Mouse (Mus musculus): ENCODE results near the gene Kif22. TPM values are rescaled to one million over a fixed set of nuclear protein-coding genes. Genes with fewer than 3 reads are reported as not detected.

Gene Kif22
- polyA plus RNA-seq, 1 experiment from 2014 or later = 145 TPM

- H3K27ac ChIP-seq (ENCODE audit: low read length) = peak overlapping the region; percentile 99
- H3K4me3 ChIP-seq (ENCODE audit: low read length) = peak overlapping the region; percentile 95
- peak overlapping the region; percentile 87 for H3K4me2 ChIP-seq (replicated peaks; ENCODE audit: low read depth, low read length)
- H3K36me3 ChIP-seq (ENCODE audit: insufficient read depth, low read length) = peaks cover 33% of the 10 kb centered on the region
- 17% methylated on average over 19 of the region's 19 CpGs for WGBS
- no peaks in the 10 kb centered on the region for H3K9me3 ChIP-seq (ENCODE audit: low read length)
- H3K4me1 ChIP-seq (ENCODE audit: insufficient read depth, low read length) = peaks cover 65% of the 10 kb centered on the region
- no peak for ATAC-seq (ENCODE audit: low FRiP score, low TSS enrichment)
- no peaks in the 10 kb centered on the region for H3K27me3 ChIP-seq (ENCODE audit: insufficient read depth, low read length)
- peak overlapping the region; percentile 97 for H3K9ac ChIP-seq (replicated peaks; ENCODE audit: low read length)
Observed at GRCm38 (mm10) chr7:127023896-127024690, 18.2 kb downstream of the Kif22 start.

- H3K4me1 ChIP-seq (ENCODE audit: insufficient read depth, low read length) = peaks cover 71% of the 10 kb centered on the region
- H3K27ac ChIP-seq (ENCODE audit: low read length) = peak overlapping the region; percentile 43; the same call in 1 of the 2 replicates
- no peaks in the 10 kb centered on the region for H3K27me3 ChIP-seq (ENCODE audit: insufficient read depth, low read length)
- 83% methylated on average over 13 of the region's 13 CpGs for WGBS
- no peaks in the 10 kb centered on the region for H3K9me3 ChIP-seq (ENCODE audit: low read length)
- H3K9ac ChIP-seq (replicated peaks; ENCODE audit: low read length) = peak overlapping the region; percentile 97
- H3K4me2 ChIP-seq (replicated peaks; ENCODE audit: low read depth, low read length) = peak overlapping the region; percentile 87
- no peak for ATAC-seq (ENCODE audit: low FRiP score, low TSS enrichment)
- peaks cover 33% of the 10 kb centered on the region for H3K36me3 ChIP-seq (ENCODE audit: insufficient read depth, low read length)
- H3K4me3 ChIP-seq (ENCODE audit: low read length) = peak overlapping the region; percentile 95
Observed at GRCm38 (mm10) chr7:127023272-127023691, 19.0 kb downstream of the Kif22 start.

GRCm38 (mm10) chr7:127022528-127023271, 19.6 kb downstream of the Kif22 start:
- H3K4me1 ChIP-seq (ENCODE audit: insufficient read depth, low read length) = peaks cover 71% of the 10 kb centered on the region
- 81% methylated on average over 7 of the region's 7 CpGs for WGBS
- no peaks in the 10 kb centered on the region for H3K9me3 ChIP-seq (ENCODE audit: low read length)
- H3K4me3 ChIP-seq (ENCODE audit: low read length) = peak overlapping the region; percentile 95; the same call in 1 of the 2 replicates
- no peaks in the 10 kb centered on the region for H3K27me3 ChIP-seq (ENCODE audit: insufficient read depth, low read length)
- ATAC-seq (ENCODE audit: low FRiP score, low TSS enrichment) = no peak
- H3K4me2 ChIP-seq (replicated peaks; ENCODE audit: low read depth, low read length) = peak overlapping the region; percentile 87
- H3K9ac ChIP-seq (replicated peaks; ENCODE audit: low read length) = peak overlapping the region; percentile 97; the same call in 1 of the 2 replicates
- H3K36me3 ChIP-seq (ENCODE audit: insufficient read depth, low read length) = peaks cover 29% of the 10 kb centered on the region
- no peak overlapping the region for H3K27ac ChIP-seq (ENCODE audit: low read length)

GRCm38 (mm10) chr7:127021563-127022527, 20.4 kb downstream of the Kif22 start:
- Histone ChIP-seq H3K4me2 (replicated peaks; ENCODE audit: low read depth, low read length) (peak overlapping the region; percentile 63), H3K27me3 (ENCODE audit: insufficient read depth, low read length) (no peaks in the 10 kb centered on the region), H3K9me3 (ENCODE audit: low read length) (no peaks in the 10 kb centered on the region), H3K9ac (replicated peaks; ENCODE audit: low read length) (peak overlapping the region; percentile 64), H3K4me1 (ENCODE audit: insufficient read depth, low read length) (peaks cover 71% of the 10 kb centered on the region), H3K4me3 (ENCODE audit: low read length) (peak overlapping the region; percentile 48), H3K27ac (ENCODE audit: low read length) (peak overlapping the region; percentile 58), H3K36me3 (ENCODE audit: insufficient read depth, low read length) (peaks cover 29% of the 10 kb centered on the region)
- ATAC-seq (ENCODE audit: low FRiP score, low TSS enrichment) = no peak
- 41% methylated on average over 5 of the region's 5 CpGs for WGBS

- ATAC-seq (ENCODE audit: low FRiP score, low TSS enrichment) = peak; percentile 12; the same call in 1 of the 2 replicates
- Histone ChIP-seq H3K27ac (ENCODE audit: low read length) (peak within 1 kb of the TSS; percentile 58), H3K4me3 (ENCODE audit: low read length) (peak within 1 kb of the TSS; percentile 48), H3K4me1 (ENCODE audit: insufficient read depth, low read length) (peaks cover 72% of the 10 kb centered on the region), H3K27me3 (ENCODE audit: insufficient read depth, low read length) (no peaks in the 10 kb centered on the region), H3K4me2 (replicated peaks; ENCODE audit: low read depth, low read length) (peak within 1 kb of the TSS; percentile 63), H3K9ac (replicated peaks; ENCODE audit: low read length) (peak within 1 kb of the TSS; percentile 64), H3K36me3 (ENCODE audit: insufficient read depth, low read length) (peaks cover 29% of the 10 kb centered on the region), H3K9me3 (ENCODE audit: low read length) (no peaks in the 10 kb centered on the region)
- WGBS = 1% methylated on average over 30 of the region's 37 CpGs
Observed at GRCm38 (mm10) chr7:127020901-127021562, 21.2 kb downstream of the Kif22 start, which contains the start of the genes Gm42742 and Prrt2. Gm42742 (minus strand) TSS chr7:127021097. Prrt2 (minus strand) TSS chr7:127021211.

GRCm38 (mm10) chr7:127020491-127020890, 21.8 kb downstream of the Kif22 start:
- Histone ChIP-seq H3K36me3 (ENCODE audit: insufficient read depth, low read length) (peaks cover 31% of the 10 kb centered on the region), H3K4me3 (ENCODE audit: low read length) (peak overlapping the region; percentile 48), H3K4me1 (ENCODE audit: insufficient read depth, low read length) (peaks cover 77% of the 10 kb centered on the region), H3K4me2 (replicated peaks; ENCODE audit: low read depth, low read length) (peak overlapping the region; percentile 63), H3K9me3 (ENCODE audit: low read length) (no peaks in the 10 kb centered on the region), H3K9ac (replicated peaks; ENCODE audit: low read length) (peak overlapping the region; percentile 64), H3K27ac (ENCODE audit: low read length) (peak overlapping the region; percentile 58), H3K27me3 (ENCODE audit: insufficient read depth, low read length) (no peaks in the 10 kb centered on the region)
- WGBS = 41% methylated on average over 5 of the region's 5 CpGs
- no peak for ATAC-seq (ENCODE audit: low FRiP score, low TSS enrichment)

- Histone ChIP-seq H3K36me3 (ENCODE audit: insufficient read depth, low read length) (peaks cover 35% of the 10 kb centered on the region), H3K9ac (replicated peaks; ENCODE audit: low read length) (peak overlapping the region; percentile 64), H3K4me3 (ENCODE audit: low read length) (peak overlapping the region; percentile 48), H3K4me2 (replicated peaks; ENCODE audit: low read depth, low read length) (peak overlapping the region; percentile 63), H3K9me3 (ENCODE audit: low read length) (no peaks in the 10 kb centered on the region), H3K4me1 (ENCODE audit: insufficient read depth, low read length) (peaks cover 82% of the 10 kb centered on the region), H3K27me3 (ENCODE audit: insufficient read depth, low read length) (no peaks in the 10 kb centered on the region), H3K27ac (ENCODE audit: low read length) (peak overlapping the region; percentile 40)
- ATAC-seq (ENCODE audit: low FRiP score, low TSS enrichment) = no peak
- 58% methylated on average over 3 of the region's 3 CpGs for WGBS
Observed at GRCm38 (mm10) chr7:127020031-127020430, 22.2 kb downstream of the Kif22 start.

- no peaks in the 10 kb centered on the region for H3K9me3 ChIP-seq (ENCODE audit: low read length)
- H3K36me3 ChIP-seq (ENCODE audit: insufficient read depth, low read length) = peaks cover 32% of the 10 kb centered on the region
- 75% methylated on average over 14 of the region's 14 CpGs for WGBS
- H3K9ac ChIP-seq (replicated peaks; ENCODE audit: low read length) = peak overlapping the region; percentile 64
- peak overlapping the region; percentile 63 for H3K4me2 ChIP-seq (replicated peaks; ENCODE audit: low read depth, low read length)
- H3K27me3 ChIP-seq (ENCODE audit: insufficient read depth, low read length) = no peaks in the 10 kb centered on the region
- H3K4me1 ChIP-seq (ENCODE audit: insufficient read depth, low read length) = peaks cover 82% of the 10 kb centered on the region
- ATAC-seq (ENCODE audit: low FRiP score, low TSS enrichment) = no peak
- no peak overlapping the region for H3K27ac ChIP-seq (ENCODE audit: low read length)
- no peak overlapping the region for H3K4me3 ChIP-seq (ENCODE audit: low read length)
Observed at GRCm38 (mm10) chr7:127019306-127019960, 22.8 kb downstream of the Kif22 start.

Measured in kidney, embryonic 16.5 days (tissue).